Mouse (Mus musculus): Measurements from ENCODE around the gene Akr1b7.

Gene Akr1b7

DNA sequence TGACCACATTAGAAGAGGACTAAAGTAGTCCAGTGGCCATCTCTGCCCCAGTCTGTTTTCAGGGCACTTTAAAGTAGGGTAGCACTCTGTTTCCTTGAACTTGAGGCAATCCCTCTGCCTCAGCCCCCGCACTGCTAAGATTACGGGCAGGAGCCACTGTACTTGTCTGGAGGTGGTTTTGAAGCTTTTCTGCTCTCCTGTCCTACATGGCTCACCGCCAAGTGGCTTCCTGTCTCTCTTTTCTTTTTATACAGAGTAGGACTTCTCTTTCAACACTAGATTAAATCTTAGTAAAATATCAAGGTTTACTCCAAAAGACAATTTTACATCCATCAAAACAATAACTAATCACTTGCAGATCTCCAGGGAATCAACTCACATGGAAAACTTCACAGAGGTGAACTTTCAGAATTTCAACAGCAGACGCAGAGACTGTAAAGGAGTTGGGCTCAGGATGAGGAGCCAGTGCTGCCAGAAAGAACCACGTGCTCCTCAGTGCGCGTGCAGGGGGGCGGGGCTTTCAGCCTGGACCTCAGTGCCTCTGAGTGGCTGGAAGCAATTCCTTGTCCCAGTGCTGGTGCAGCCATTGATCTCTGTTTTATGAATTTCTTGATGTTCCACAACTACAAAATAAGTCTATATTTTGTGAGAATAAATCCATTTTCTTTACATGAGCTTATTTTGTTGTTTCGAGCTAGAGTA, 29.6 kb downstream of the Akr1b7 start:
- peak in 1 of 2 experiments; percentile 8 for DNase-seq

DNA sequence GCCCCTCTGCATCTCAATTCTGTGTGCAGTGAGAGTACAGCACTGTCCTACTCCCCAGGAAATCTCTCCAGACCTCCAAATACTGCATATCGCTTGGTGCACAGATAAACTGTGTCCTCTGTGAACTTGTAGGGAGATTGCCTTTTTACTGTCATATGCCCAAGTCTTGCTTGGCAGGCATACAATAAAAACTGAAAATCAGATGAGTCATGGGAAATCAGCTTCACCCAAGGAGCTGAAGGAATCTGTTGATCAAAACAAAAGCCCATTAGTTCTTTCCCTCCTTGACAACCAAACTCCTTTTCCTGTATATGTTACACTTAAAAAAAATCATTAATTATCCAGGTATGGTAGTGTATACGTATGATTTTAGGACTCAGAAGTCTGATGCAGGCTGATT, 31.7 kb downstream of the Akr1b7 start:
- peak; percentile 2 to 22 for DNase-seq

- DNase-seq, result peak; percentile 77 to 91
Observed at GRCm38 (mm10) chr6:34447961-34448360, 35.8 kb downstream of the Akr1b7 start.

- no peak for DNase-seq
Observed at GRCm38 (mm10) chr6:34448696-34449095, 36.6 kb downstream of the Akr1b7 start.

DNA sequence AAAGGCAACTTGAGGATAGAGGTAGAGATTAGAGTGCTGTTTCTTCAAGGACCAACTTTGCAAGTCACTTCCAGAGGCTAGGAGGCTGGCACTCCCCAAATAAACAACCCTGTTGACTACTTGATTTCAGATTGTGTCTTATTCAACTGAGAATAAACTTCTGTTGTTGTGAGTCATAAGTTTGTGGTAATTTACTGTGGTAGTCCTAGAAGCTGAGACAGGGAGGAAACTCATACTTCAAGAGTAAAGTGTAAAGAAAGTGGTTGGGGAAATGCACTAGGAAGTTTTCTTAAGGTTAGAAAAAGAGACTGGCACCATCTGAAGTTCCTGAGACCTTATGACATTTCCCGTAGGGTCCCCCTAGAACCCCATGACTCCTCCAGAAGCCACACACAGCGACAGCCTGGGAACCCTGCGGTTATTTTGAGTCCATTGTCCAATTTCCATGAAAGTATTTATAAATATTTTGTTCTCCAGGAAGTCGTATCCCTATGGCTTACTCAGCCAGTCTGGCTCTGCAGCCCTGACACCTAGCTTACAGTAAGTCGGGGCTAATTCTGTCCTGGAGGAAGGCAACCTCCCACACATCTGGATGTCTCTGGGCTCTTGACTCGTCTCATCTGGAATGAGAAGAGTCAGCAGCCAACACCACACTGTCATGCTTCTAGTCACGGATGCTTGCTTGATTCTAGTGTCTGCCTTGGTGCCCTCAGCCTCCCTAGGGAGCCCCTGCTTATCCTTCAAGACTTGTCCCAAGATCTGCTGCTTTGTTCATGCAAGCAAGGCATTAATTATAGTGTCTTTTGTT, 41.0 kb downstream of the Akr1b7 start:
- no peak for DNase-seq

DNA sequence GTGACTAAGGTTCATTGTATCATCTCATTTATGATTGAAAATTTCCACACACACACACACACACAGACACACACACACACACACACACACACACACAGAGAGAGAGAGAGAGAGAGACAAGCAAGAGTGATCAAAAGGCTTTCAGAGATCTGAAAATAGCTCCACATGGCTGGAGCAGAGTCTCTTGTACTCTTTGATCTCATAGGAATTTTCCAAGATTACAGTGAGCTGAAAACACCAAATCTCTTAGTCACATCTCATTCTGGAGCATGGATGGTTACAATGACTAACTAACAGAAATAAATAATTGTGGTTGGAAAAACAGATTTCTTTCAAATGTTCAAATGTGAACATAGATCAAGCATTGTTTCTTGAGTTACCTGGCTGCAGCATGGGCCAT, 47.3 kb downstream of the Akr1b7 start:
- no peak for DNase-seq

- DNase-seq, result no peak
Observed at GRCm38 (mm10) chr6:34460651-34461050, 48.5 kb downstream of the Akr1b7 start.

DNA sequence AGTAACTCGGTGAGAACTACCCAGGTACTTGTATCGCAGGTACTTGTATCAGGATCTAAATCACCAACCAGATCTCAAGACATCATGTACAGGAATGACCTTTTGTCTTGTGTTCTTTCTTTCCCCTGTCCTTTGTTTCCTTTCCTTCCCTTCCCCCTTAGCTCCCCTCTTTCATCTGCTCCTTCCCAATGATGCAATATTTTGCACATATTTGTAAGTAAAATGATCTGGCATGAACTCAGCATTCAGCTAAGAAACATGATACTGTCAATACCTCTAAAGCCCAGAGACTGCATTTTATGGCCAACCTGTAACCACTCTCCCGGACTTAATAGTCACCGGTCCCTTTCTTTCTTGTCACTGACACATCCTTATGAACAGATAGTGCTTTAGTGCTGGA, 51.4 kb downstream of the Akr1b7 start:
- DNase-seq, result no peak

DNA sequence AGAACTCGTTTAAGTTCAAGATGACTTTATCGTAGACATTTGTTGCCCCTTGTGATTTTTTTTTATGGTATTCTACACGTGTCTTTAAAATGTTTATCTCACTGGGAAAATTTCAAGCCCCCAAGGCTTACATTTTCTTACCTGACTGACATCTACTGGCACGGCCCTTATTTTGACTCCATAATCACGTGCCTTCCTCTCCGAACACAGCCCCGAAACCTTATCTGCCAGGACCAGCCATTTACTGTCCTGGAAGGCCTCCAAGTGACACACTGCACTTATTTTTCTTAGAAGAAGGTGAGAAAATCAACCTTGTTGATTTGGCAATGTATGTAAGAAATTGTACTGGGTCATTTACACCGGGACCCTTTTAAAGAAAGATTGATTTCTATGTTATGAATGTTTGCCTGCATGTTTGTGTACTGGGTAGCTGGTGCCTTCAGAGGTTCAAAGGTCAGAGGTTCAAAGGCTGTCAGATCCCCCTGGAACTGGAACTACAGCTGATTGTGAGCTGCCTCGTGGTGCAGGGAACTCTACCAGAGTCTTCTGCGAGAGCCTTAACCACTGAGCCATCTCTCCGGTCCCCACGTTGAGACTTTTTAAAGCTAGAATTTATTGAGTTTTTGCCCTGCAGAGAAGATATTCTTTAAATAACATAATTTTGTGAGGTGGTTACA, 59.4 kb downstream of the Akr1b7 start:
- DNase-seq, result no peak

Data from kidney, postnatal 36 days (tissue).